Mouse (Mus musculus) stomach, postnatal 0 days (tissue): ENCODE measurements around the gene Scgb1b12. TPM values are rescaled to one million over a fixed set of nuclear protein-coding genes. Genes with fewer than 3 reads are reported as not detected.
"Not testable (repeated sequence)": the region's sequence is repeated elsewhere in the genome, so short reads cannot be mapped to it uniquely, and the experiment has no call there.

Experiments used
- ATAC-seq: fragments of 200-750 bp; cut with Nextera tagmentation; 2 replicates; pipeline ENCODE4 v1.8.0; 2017; ENCODE audit not compliant: low FRiP score, low TSS enrichment
- DNase-seq: peaks from one replicate; pipeline ENCODE4 v3.0.0-alpha.2; 2016; ENCODE audit warnings: low spot score
- H3K27ac ChIP-seq: fragments of 300-500 bp; sonication (generic); replicated peaks from 2 replicates; pipeline ENCODE4 v1.5.1; 2014; ENCODE audit warnings: mild to moderate bottlenecking, control low read depth
- H3K27me3 ChIP-seq: fragments of 300-500 bp; sonication (generic); 2 replicates; pipeline ENCODE4 v1.6.1; 2014; ENCODE audit warnings: low read length; ENCODE audit not compliant: control insufficient read depth, insufficient read depth
- H3K36me3 ChIP-seq: fragments of 300-500 bp; sonication (generic); 2 replicates; pipeline ENCODE4 v1.6.1; 2014; ENCODE audit warnings: low read length, mixed read lengths; ENCODE audit not compliant: control insufficient read depth, insufficient read depth
- H3K4me1 ChIP-seq: fragments of 300-500 bp; sonication (generic); replicated peaks from 2 replicates; pipeline ENCODE4 v1.6.1; 2014; ENCODE audit warnings: antibody characterized with exemption; ENCODE audit not compliant: control insufficient read depth, insufficient read depth
- H3K4me2 ChIP-seq: fragments of 300-500 bp; sonication (generic); replicated peaks from 2 replicates; pipeline ENCODE4 v1.6.1; 2014; ENCODE audit warnings: low read depth, mild to moderate bottlenecking, control low read depth, moderate library complexity
- H3K4me3 ChIP-seq: fragments of 300-500 bp; sonication (generic); 2 replicates; pipeline ENCODE4 v1.5.1; 2014; ENCODE audit warnings: low read depth, low read length, control low read depth
- H3K9ac ChIP-seq: fragments of 300-500 bp; sonication (generic); 2 replicates; pipeline ENCODE4 v1.6.1; 2014; ENCODE audit warnings: mild to moderate bottlenecking, low read length, control low read depth, mixed read lengths
- H3K9me3 ChIP-seq: fragments of 300-500 bp; sonication (generic); 2 replicates; pipeline ENCODE4 v1.6.1; 2016; ENCODE audit warnings: low read length; ENCODE audit not compliant: control insufficient read depth
- WGBS: fragments of 180-500 bp; shearing (Covaris S2); extraction: QIAGEN DNeasy Blood & Tissue Kit; methylation state at CpG from one replicate; pipeline ENCODE4 v1.1.7; 2014; 5-methylcytosine and 5-hydroxymethylcytosine counted together
- polyA plus RNA-seq: library from polyadenylated mRNA; unstranded; fragments of >200 nt; fragmentation: Nextera tagmentation; extraction: Ambion mirVana; gene quantifications from 2 replicates; pipeline ENCODE4 v1.2.1, GENCODE M21; 2015

The Scgb1b12 gene
- not detected in 2 replicates for polyA plus RNA-seq

DNA sequence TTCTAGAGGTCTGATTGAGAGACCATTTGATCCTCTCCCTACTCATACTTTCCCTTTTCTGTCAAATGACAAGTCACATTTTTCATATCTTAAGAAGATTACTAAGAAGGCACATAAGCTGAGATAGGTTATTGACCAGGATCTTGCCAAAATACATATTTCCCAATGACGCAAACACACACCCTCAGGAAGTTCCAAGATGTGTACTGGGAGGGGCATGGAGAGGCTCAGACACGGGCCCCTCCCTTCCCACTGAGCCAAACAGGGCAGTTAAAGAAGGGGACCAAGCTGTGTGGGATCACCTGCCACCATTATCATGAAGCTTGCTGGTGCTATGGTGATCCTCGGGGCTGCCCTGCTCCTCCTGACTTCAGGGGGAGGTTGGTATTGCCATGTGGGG, at the start of gene Scgb1b12:
Gene Scgb1b12, plus strand, starts transcription at position 301 of the 400 bp plus-strand sequence.
- 76% methylated on average over 2 of the region's 3 CpGs for WGBS
- H3K9me3 ChIP-seq, H3K36me3 ChIP-seq, H3K9ac ChIP-seq, H3K4me2 ChIP-seq, H3K27ac ChIP-seq, H3K27me3 ChIP-seq, DNase-seq, H3K4me1 ChIP-seq, ATAC-seq, H3K4me3 ChIP-seq: not testable (repeated sequence)

DNA sequence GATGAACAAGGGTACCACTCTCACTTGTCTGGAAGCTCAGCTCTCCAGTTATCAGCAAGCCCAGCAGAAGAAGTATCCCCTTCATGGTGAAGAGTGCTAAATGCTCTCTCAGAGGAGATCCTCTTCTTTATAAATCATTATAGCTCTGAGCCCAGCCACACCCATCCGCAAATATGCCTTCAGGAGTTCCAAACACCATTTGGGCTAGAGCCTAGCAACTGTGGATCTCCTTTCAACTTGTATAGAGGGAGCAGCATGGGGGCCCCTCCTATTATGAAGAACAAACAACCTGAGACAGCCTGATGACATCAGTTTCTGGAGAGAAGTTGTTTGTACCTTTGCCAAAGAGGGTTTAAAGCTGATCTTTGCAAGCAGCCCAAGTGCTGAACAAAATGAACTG, 6.8 kb upstream of the Scgb1b12 start, which contains the start of gene Scgb2b12:
Gene Scgb2b12, minus strand, starts transcription at position 101 of the 400 bp plus-strand sequence.
- not testable (repeated sequence) for H3K4me1 ChIP-seq, H3K27ac ChIP-seq

More for the DNA sequence above, 6.8 kb upstream of the Scgb1b12 start, which contains the start of gene Scgb2b12:
- 68% methylated on average over 1 of the region's 1 CpGs for WGBS
- not testable (repeated sequence) for H3K4me3 ChIP-seq, H3K36me3 ChIP-seq, DNase-seq, H3K9ac ChIP-seq, H3K9me3 ChIP-seq, ATAC-seq, H3K4me2 ChIP-seq, H3K27me3 ChIP-seq

Other genes starting within 250 kb of the Scgb1b12 start
- not detected in 2 replicates for gene Scgb1b10, start 233.3 kb upstream of the Scgb1b12 start, polyA plus RNA-seq
- not detected in 2 replicates for gene Scgb2b11, start 123.0 kb upstream of the Scgb1b12 start, polyA plus RNA-seq
- gene Scgb1b11, start 111.3 kb upstream of the Scgb1b12 start, polyA plus RNA-seq: not detected in 2 replicates
- gene Scgb2b12, start 6.9 kb upstream of the Scgb1b12 start, polyA plus RNA-seq: not detected in 2 replicates
- gene Scgb1b29, start 107.4 kb downstream of the Scgb1b12 start, polyA plus RNA-seq: not detected in 2 replicates